Mouse (Mus musculus) common myeloid progenitor, adult 5-6 weeks (primary cell): Measurements from ENCODE around the gene Mn1. TPM values are rescaled to one million over a fixed set of nuclear protein-coding genes. Genes with fewer than 3 reads are reported as not detected.

Experiments
- ATAC-seq: replicated peaks from 2 replicates; pipeline ENCODE4 v1.8.0; 2016; ENCODE audit warnings: low read depth, mild to moderate bottlenecking, moderate TSS enrichment, inconsistent platforms; ENCODE audit not compliant: poor library complexity, severe bottlenecking
- total RNA-seq: library from RNA; stranded (forward); fragments of 200-1000, 187-1606 nt; gene quantifications from 2 replicates; pipeline ENCODE4 v1.2.3, GENCODE M21; 2017

The Mn1 gene
- total RNA-seq, 1 experiment from 2014 or later = 1.2 TPM

DNA sequence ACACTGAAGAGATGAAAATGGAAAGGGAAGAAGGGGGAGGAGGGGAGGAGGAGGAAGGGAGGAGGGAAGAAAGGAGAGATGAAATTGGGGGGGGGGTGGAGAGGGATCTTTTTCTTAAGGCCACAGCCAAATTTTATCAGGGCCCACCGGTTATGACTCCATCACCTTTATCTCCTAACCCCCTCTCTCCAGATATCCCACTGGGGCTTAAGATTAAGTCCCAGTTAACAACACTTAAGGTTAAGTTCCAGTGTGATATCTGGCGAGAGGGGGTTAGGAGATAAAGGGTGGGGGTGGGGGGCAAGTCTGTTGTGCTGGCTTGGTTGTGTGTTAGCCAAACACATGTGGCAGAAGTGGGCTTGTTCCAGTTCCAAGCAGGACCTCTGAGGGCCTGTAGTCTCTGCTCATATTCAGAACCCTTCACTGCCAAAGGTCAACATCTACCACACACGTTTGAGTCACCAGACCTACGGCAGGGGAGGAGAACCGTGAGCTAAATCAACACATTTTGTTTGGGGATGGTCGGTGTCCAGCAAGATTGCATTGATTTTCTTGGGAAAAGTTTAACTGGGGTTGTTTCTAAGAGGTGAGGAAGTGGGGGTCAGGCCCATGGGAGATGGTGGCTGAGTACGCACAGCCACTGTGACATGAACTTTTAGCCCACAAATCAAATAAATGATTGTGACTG is 52.2 kb downstream of the Mn1 start:
- ATAC-seq = no peak

DNA sequence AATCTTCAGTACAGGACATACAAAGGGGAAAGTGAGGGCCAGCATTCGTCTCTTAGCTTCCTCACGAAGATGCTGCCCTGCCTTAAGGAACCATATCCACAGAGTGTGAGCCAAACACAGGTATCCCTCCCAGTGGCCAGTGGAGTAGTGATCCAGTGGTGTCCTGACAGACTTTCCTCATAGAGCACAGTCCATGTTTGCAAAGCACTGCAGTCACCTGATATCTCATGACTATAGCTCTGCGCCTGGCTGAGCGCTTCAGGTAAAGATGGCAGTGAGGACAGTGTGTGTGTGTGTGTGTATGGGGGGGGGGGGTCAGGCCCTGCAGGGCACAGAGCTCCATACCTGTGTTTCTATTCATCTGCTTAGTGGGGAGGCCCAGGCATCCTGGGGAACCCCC is 53.7 kb downstream of the Mn1 start:
- no peak for ATAC-seq

DNA sequence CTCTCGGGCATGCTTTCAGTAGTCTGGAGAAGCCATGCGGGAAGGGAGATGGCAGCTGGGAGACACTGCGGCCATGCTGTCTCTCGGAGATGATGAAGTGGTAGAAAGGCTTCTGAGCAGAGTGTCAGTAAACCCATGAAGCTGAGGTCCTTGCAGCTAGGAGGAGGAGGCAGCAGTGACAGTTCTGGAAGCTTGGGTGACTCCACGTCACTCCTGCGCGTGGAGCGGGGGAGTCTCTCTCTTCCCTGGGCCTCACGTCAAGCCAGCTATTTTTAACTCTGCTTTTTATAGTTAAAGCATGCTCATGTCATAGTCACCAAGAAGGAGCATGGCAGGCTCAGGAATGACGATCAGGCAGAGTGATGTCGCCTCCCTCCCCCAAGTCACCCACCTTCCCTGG is 56.3 kb downstream of the Mn1 start:
- no peak for ATAC-seq

DNA sequence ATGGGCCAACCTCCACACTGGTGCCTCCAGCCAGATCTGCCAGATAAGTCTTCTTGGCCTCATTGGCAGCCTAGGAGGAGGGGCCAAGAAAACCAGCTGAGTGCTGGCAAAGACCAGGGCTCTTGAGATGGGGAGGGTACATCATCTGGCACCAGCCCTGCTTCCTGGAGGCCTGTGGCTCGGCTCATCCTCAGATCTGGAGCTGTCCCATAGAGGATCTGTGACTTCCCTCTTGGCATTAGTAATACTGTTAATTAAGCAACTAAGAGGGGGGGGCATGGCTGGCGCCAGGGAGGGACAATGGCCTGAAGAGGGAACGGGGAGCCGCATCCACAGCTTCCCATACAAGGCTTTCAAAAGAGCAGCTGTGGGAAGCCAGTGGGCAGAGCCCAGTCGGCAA is 58.6 kb downstream of the Mn1 start:
- ATAC-seq = no peak

DNA sequence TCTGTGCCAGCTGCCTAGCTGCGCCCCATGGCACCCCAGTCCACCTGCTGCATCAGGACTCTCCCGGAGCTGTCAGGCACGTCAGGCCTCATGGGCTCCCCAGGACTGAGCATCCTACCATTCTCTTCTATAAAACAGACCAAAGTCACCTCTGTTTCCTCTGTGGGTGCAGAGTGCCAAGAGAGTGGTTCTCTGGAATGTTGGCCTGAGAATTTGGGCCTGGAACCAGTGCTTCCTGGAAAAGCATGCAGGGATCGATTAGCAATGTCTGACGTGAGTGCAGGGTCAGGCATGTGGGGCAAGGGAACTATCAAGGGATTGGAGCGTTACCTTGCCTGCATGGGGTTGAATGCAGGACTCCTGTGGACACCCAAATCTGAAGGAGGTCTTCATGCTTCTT is 59.0 kb downstream of the Mn1 start:
- ATAC-seq = no peak

DNA sequence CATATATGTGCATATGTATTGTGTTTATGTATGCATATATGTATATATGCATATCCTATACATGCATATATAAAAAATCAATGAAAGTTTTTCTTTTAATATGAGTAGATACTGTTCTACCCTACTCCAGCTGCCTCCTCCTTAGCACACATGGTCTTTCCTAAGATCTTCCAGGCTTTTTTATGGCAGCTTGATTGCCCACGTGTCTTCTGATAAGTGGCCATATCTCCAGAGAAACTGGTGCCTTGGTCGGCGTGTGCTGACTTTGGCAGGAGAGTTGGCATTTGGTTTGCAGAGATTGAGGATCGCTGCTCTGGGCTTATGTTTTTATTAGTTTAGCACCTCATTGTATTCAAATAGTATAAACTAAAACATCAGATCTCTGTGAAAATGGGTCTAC is 68.7 kb downstream of the Mn1 start:
- no peak for ATAC-seq

DNA sequence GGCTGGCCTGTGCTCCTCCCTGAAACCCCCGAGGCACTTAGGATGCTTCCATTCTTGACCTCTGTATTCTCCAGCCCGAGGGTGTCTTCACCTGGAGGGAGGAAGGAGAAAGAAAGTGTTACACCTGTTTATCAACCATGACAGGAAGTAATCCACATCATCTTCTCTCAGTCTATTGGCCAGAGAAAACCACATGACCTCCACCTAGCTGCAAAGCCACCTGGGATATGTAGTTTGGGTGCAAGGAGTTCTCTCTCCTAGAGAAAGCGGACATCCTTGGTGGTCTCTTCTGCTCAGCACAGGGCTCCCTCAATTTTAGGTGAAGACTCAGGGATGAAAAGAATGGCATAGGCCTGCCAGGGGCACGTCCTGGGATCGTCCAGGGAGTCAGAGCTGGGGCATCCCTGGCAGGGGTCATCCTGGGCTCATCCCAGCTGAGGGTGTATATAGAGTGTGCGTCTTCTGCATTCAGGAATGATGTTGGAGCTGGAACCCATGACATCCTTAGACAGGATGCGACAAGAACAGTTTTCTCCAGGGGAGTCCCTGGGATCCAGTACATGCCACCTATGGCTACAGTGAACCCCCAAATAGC is 72.0 kb downstream of the Mn1 start:
- ATAC-seq = no peak

DNA sequence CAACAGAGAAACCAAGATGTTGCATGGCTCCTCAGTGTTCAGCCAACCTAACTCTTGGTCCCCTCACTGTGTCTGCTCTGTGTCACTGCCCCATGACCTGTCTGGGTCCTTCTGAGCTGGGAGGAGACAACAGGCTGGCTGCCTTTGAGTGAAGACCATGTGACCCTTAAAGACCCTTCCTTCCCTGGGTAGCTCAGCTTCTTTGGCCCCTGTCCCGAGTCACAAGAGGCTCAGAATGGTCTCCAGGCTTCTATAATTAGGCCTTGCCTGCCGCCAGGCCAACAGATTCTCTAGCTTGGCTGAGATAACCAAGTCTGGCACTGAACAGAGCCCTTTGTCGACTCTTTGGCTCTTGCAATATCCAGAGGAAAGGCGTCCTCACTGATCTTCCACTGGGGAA is 73.4 kb downstream of the Mn1 start:
- no peak for ATAC-seq

DNA sequence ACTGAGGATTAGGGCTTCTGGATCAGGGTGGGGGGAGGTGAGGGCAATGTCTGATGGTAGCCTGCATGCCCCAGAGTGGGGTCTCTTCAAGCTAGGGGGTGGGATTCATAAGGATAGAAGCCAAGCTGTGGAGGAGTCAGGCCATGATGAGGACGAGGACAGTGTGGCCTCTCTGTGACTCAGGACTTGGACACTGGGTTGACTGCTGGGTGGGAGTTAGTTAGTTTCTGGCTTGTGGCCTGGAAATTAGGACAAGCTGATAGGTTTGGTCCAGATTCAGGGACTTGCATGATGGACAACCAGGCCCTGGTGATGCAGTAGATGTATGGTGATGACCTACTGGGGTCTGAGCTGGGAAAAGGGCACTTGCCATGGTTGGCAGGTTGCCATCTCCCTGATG is 74.3 kb downstream of the Mn1 start:
- no peak for ATAC-seq

DNA sequence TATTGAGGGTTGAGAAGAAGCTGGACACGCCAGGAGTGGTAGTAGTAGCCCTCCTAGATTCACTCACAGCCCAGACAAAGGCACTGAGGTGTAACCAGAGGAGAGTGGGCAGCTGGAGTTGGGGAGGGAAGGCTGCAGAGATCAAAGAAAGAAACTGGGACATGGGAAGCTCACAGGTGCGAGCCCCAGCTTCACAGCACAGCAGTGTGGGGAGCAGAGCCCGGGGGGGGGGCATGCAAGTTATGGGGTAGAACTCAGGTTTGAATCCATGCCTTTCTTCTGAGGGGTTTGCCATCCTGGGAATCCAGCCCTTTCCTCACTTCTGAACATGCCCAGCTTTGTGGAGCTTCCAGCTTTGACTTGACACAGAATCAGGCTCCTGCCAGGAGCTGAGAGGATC is 82.9 kb downstream of the Mn1 start:
- ATAC-seq = no peak

DNA sequence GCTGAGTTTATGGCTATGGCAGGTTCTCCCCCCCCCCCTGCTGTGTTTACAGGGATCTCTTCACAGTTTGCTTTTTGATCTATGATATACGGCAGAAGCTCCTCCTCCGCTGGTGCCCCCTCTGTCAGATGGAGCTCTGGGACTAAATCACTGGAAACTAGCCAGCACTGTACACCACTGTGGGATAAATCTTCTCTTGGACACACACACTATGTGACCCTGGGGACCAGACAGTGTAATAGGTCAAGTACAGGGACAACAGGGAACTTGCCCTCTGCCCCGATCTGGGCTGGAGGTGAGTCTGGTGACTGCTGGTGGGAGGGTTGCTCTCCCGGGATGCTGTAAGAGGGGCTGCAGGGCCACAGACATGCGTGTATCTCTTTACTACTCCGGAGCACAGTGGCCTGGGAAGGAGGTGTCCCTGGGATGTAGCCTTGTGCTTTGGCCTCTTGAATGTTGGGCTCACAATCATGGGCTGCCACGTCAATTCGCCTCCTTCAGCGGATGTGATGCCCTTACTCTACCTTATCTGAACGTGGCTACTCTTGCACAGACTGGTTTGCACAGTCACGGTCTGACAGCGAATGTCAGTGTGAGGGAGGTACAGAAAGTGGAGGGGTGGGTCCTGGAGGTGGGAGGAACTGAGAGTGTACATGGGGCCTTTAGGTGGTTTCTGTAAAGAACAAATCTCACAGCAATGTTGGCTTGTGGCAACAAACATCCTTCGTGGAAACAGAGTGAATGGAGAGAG is 84.7 kb downstream of the Mn1 start:
- peak; percentile 51; the same call in 1 of the 2 replicates for ATAC-seq

DNA sequence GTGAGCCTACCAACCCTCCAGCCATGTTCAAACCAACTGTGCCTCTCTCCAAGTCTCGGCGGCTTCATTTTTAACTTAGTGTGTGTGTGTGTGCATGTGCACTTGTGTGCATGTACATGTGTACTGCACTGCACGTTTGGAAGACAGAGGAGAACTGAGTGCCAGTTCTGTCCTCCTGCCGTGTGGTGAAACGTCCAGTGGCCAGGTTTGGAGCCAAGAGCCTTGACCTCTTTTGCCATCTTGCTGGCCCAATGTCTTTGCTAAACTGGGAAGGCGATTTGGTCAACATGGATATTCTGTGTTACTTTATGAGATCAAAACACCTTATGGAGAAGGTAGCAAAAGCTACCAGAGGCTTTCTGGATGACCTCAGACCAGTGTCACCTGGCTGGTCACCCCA is 88.1 kb downstream of the Mn1 start:
- ATAC-seq = no peak

DNA sequence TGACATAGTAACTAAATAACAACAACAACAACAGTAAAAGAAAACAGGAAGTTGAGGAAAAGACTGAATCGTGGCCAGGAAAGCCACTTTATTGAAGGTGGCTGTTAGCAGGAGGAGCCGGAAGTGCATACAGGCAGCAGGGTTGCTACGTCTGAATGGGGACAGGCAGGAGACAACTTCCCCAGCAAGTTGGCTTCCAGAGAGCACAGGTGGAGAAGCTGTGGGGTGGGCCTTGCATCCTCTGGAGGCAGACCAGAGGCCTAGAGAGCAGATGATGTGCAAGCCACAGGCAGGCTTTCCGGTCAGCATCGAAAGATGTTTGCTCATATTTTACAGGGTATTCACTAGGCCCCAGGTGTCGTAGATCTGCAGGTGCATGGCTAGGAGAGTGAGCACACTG is 88.7 kb downstream of the Mn1 start:
- no peak for ATAC-seq

DNA sequence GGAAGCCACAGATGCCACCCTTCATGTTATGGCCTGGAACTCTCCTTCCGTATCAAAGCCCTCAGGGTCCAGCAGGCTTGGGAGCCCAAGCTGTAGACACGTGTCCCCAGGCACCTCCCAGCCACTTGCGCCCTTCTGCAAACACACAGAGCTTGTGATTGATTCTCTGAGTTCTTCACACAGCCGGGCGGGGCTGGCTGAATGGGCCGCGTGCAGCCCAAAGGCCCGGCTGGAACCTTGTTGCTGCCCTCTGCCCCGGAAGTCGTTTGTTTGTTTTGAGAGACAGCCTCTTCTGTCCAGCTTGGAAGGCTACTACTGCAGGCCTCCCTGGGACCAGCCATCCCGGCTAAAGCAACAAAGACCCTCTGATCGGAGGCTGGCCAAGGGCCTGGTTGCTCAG is 89.2 kb downstream of the Mn1 start:
- no peak for ATAC-seq

Other genes with a start within 250 kb of the Mn1 start
- 23.4 and 37.8 TPM in 2 replicates for gene Pitpnb, start 86.6 kb upstream of the Mn1 start, total RNA-seq